Mouse (Mus musculus) liver, adult 2 months (tissue): Measurements from ENCODE around the gene Htr2a. TPM values are rescaled to one million over a fixed set of nuclear protein-coding genes. Genes with fewer than 3 reads are reported as not detected.
A peak's percentile ranks its signal among the peaks of the same experiment; 100 is the strongest.

Experiments used
- DNase-seq: peaks from one replicate; pipeline ENCODE4 v3.0.0-alpha.2; 2011; ENCODE audit warnings: low read depth, low spot score; ENCODE audit errors: extremely low read depth
- H3K27ac ChIP-seq: fragments of 200-500 bp; replicated peaks from 2 replicates; pipeline ENCODE4 v1.5.1; 2012; ENCODE audit warnings: low read depth, mild to moderate bottlenecking, control low read depth, inconsistent platforms, low read length; ENCODE audit not compliant: insufficient read depth
- H3K27me3 ChIP-seq: fragments of 200-500 bp; 2 replicates; pipeline ENCODE4 v1.6.1; 2012; ENCODE audit warnings: mild to moderate bottlenecking, moderate library complexity, low read length, inconsistent platforms; ENCODE audit not compliant: control insufficient read depth, insufficient read depth
- H3K36me3 ChIP-seq: fragments of 200-500 bp; 2 replicates; pipeline ENCODE4 v1.6.1; 2012; ENCODE audit warnings: low read length, inconsistent platforms; ENCODE audit not compliant: control insufficient read depth, insufficient read depth
- H3K4me1 ChIP-seq: fragments of 200-500 bp; 2 replicates; pipeline ENCODE4 v1.6.1; 2011; ENCODE audit warnings: low read length; ENCODE audit not compliant: control insufficient read depth, insufficient read depth
- H3K4me3 ChIP-seq: fragments of 200-500 bp; 2 replicates; pipeline ENCODE4 v1.5.1; 2011; ENCODE audit warnings: low read depth, mild to moderate bottlenecking, control low read depth, low read length, moderate library complexity; ENCODE audit not compliant: insufficient read depth
- H3K79me2 ChIP-seq: fragments of 200-500 bp; 2 replicates; pipeline ENCODE4 v1.6.1; 2012; ENCODE audit warnings: inconsistent platforms, mild to moderate bottlenecking, low read length, moderate library complexity; ENCODE audit not compliant: control insufficient read depth, insufficient read depth
- H3K9ac ChIP-seq: fragments of 200-500 bp; 2 replicates; pipeline ENCODE4 v1.6.1; 2012; ENCODE audit warnings: low read depth, mild to moderate bottlenecking, control low read depth, inconsistent platforms, low read length
- CTCF ChIP-seq: fragments of 200-500 bp; IDR thresholded peaks from 2 replicates; pipeline ENCODE4 v1.5.1; 2011; ENCODE audit warnings: low read depth, low read length, control low read depth
- POLR2A ChIP-seq: fragments of 200-500 bp; IDR thresholded peaks from 2 replicates; pipeline ENCODE4 v1.6.1; 2011; ENCODE audit warnings: low read length, control low read depth; ENCODE audit not compliant: insufficient read depth; ENCODE audit errors: extremely low read depth
- WGBS: fragments of 180-500 bp; shearing (Covaris S2); methylation state at CpG from one replicate; pipeline ENCODE4 v1.1.7; 2018; 5-methylcytosine and 5-hydroxymethylcytosine counted together
- polyA plus RNA-seq: library from polyadenylated mRNA; depleted of rRNA; stranded (reverse); fragments of >200 nt; gene quantifications from 2 replicates; pipeline ENCODE4 v1.2.3, GENCODE M21; 2012; rRNA removed
- total RNA-seq: library from RNA; depleted of rRNA; stranded (reverse); fragments of >200 nt; gene quantifications from 2 replicates; pipeline ENCODE4 v1.2.3, GENCODE M21; 2014; rRNA removed

The Htr2a gene
- total and polyA plus RNA-seq, 2 experiments = under 0.01 TPM; not detected in 1

GRCm38 (mm10) chr14:74735471-74735870, 94.8 kb downstream of the Htr2a start:
- H3K27ac ChIP-seq = peak overlapping the region; percentile 38; the same call in 1 of the 2 replicates
- no peak overlapping the region for H3K4me3 ChIP-seq
- TF ChIP-seq POLR2A = no peak
- no peak for TF ChIP-seq CTCF
- H3K4me1 ChIP-seq = peaks cover 9% of the 10 kb centered on the region; the same call in 1 of the 2 replicates
- H3K79me2 ChIP-seq = peaks cover 9% of the 10 kb centered on the region; the same call in 1 of the 2 replicates
- 32% methylated on average over 6 of the region's 6 CpGs for WGBS
- H3K9ac ChIP-seq = peak overlapping the region; percentile 12
- peaks cover 43% of the 10 kb centered on the region for H3K36me3 ChIP-seq
- H3K27me3 ChIP-seq = no peaks in the 10 kb centered on the region
- DNase-seq = peak; percentile 72

GRCm38 (mm10) chr14:74736850-74737249, 96.2 kb downstream of the Htr2a start:
- Histone ChIP-seq H3K4me1 (peaks cover 16% of the 10 kb centered on the region), H3K79me2 (peaks cover 9% of the 10 kb centered on the region; the same call in 1 of the 2 replicates), H3K27me3 (no peaks in the 10 kb centered on the region), H3K4me3 (no peak overlapping the region), H3K9ac (no peak overlapping the region), H3K36me3 (peaks cover 54% of the 10 kb centered on the region), H3K27ac (no peak overlapping the region)
- TF ChIP-seq POLR2A (no peak), CTCF (no peak)
- 86% methylated on average over 6 of the region's 6 CpGs for WGBS
- DNase-seq = no peak

Other genes starting within 250 kb of the Htr2a start
- 327 and 396 TPM in 2 replicates for gene Esd, start 91.5 kb downstream of the Htr2a start, total RNA-seq
- gene Esd, start 91.5 kb downstream of the Htr2a start, polyA plus RNA-seq = 119 and 143 TPM in 2 replicates